Mouse (Mus musculus): ENCODE results near the gene Ktn1. TPM values are rescaled to one million over a fixed set of nuclear protein-coding genes. Genes with fewer than 3 reads are reported as not detected.

Ktn1 gene
- total RNA-seq, 2 experiments from 2014 or later, result 93.8 to 97.0 TPM

- intact Hi-C loops (cut with DNase I), result no loop called here
- H3K27ac ChIP-seq, result no peak overlapping the region
- no peak for TF ChIP-seq CTCF (IDR thresholded peaks at IDR 0.05)
- no peak overlapping the region for H3K4me3 ChIP-seq
- DNase-seq (ENCODE audit: extremely low spot score in 1 of 2, low spot score in 2 of 2), result no peak
These were observed 19.8 kb downstream of the Ktn1 start for GRCm38 (mm10) chr14:47668096-47668495.

GRCm38 (mm10) chr14:47682886-47683285 lies 34.6 kb downstream of the Ktn1 start:
- Histone ChIP-seq H3K4me3 (no peak overlapping the region), H3K27ac (no peak overlapping the region)
- TF ChIP-seq CTCF (IDR thresholded peaks at IDR 0.05), result no peak
- intact Hi-C loops (cut with DNase I), result no loop called here
- no peak for DNase-seq (ENCODE audit: extremely low spot score in 1 of 2, low spot score in 2 of 2)

GRCm38 (mm10) chr14:47684579-47684978 lies 36.3 kb downstream of the Ktn1 start:
- H3K4me3 ChIP-seq, result no peak overlapping the region
- no peak overlapping the region for H3K27ac ChIP-seq
- DNase-seq (ENCODE audit: extremely low spot score in 1 of 2, low spot score in 2 of 2), result no peak
- no peak; the same call in 1 of the 2 replicates for TF ChIP-seq CTCF (IDR thresholded peaks at IDR 0.05)
- intact Hi-C loops (cut with DNase I), result no loop called here

- Histone ChIP-seq H3K27ac (no peak overlapping the region), H3K4me3 (no peak overlapping the region)
- DNase-seq (ENCODE audit: extremely low spot score in 1 of 2, low spot score in 2 of 2), result no peak
- intact Hi-C loops (cut with DNase I), result no loop called here
- no peak for TF ChIP-seq CTCF (IDR thresholded peaks at IDR 0.05)
These were observed 50.9 kb downstream of the Ktn1 start for GRCm38 (mm10) chr14:47699126-47699525.

- no peak overlapping the region for H3K27ac ChIP-seq
- DNase-seq (ENCODE audit: extremely low spot score in 1 of 2, low spot score in 2 of 2), result no peak
- intact Hi-C loops (cut with DNase I), result no loop called here
- TF ChIP-seq CTCF (IDR thresholded peaks at IDR 0.05), result no peak
- no peak overlapping the region for H3K4me3 ChIP-seq
These were observed 61.3 kb downstream of the Ktn1 start for GRCm38 (mm10) chr14:47709546-47709945.

GRCm38 (mm10) chr14:47715771-47716170 lies 67.5 kb downstream of the Ktn1 start:
- H3K4me3 ChIP-seq, result no peak overlapping the region
- intact Hi-C loops (cut with DNase I), result no loop called here
- DNase-seq (ENCODE audit: extremely low spot score in 1 of 2, low spot score in 2 of 2), result no peak
- TF ChIP-seq CTCF (IDR thresholded peaks at IDR 0.05), result no peak
- no peak overlapping the region for H3K27ac ChIP-seq

- DNase-seq (ENCODE audit: extremely low spot score in 1 of 2, low spot score in 2 of 2), result no peak
- intact Hi-C loops (cut with DNase I), result no loop called here
- TF ChIP-seq CTCF (IDR thresholded peaks at IDR 0.05), result no peak
These were observed 69.8 kb downstream of the Ktn1 start for GRCm38 (mm10) chr14:47717916-47718606.

GRCm38 (mm10) chr14:47720023-47720422 lies 71.8 kb downstream of the Ktn1 start:
- no peak for DNase-seq (ENCODE audit: extremely low spot score in 1 of 2, low spot score in 2 of 2)
- intact Hi-C loops (cut with DNase I), result no loop called here
- H3K27ac ChIP-seq, result no peak overlapping the region
- no peak for TF ChIP-seq CTCF (IDR thresholded peaks at IDR 0.05)
- no peak overlapping the region for H3K4me3 ChIP-seq

More at GRCm38 (mm10) chr14:47717916-47718606, 69.8 kb downstream of the Ktn1 start:
- Histone ChIP-seq H3K27ac (no peak overlapping the region), H3K4me3 (no peak overlapping the region)

GRCm38 (mm10) chr14:47723035-47723434 lies 74.8 kb downstream of the Ktn1 start:
- H3K4me3 ChIP-seq, result no peak overlapping the region
- no peak for DNase-seq (ENCODE audit: extremely low spot score in 1 of 2, low spot score in 2 of 2)
- no peak for TF ChIP-seq CTCF (IDR thresholded peaks at IDR 0.05)
- H3K27ac ChIP-seq, result no peak overlapping the region
- intact Hi-C loops (cut with DNase I), result no loop called here

- DNase-seq (ENCODE audit: extremely low spot score in 1 of 2, low spot score in 2 of 2), result no peak
- intact Hi-C loops (cut with DNase I), result no loop called here
- H3K4me3 ChIP-seq, result no peak overlapping the region
- H3K27ac ChIP-seq, result no peak overlapping the region
- TF ChIP-seq CTCF (IDR thresholded peaks at IDR 0.05), result no peak
These were observed 80.3 kb downstream of the Ktn1 start for GRCm38 (mm10) chr14:47728594-47728993.

- no peak for TF ChIP-seq CTCF (IDR thresholded peaks at IDR 0.05)
- no peak overlapping the region; the same call in 1 of the 2 replicates for H3K27ac ChIP-seq
- intact Hi-C loops (cut with DNase I), result no loop called here
- H3K4me3 ChIP-seq, result no peak overlapping the region
- DNase-seq (ENCODE audit: extremely low spot score in 1 of 2, low spot score in 2 of 2), result no peak
These were observed 87.1 kb downstream of the Ktn1 start for GRCm38 (mm10) chr14:47735354-47735753.

- no peak overlapping the region for H3K27ac ChIP-seq
- intact Hi-C loops (cut with DNase I), result no loop called here
- H3K4me3 ChIP-seq, result no peak overlapping the region
- DNase-seq (ENCODE audit: extremely low spot score in 1 of 2, low spot score in 2 of 2), result no peak
- TF ChIP-seq CTCF (IDR thresholded peaks at IDR 0.05), result no peak
These were observed 88.2 kb downstream of the Ktn1 start for GRCm38 (mm10) chr14:47736471-47736870.

GRCm38 (mm10) chr14:47740316-47740996 lies 92.2 kb downstream of the Ktn1 start:
- H3K27ac ChIP-seq, result no peak overlapping the region
- intact Hi-C loops (cut with DNase I), result no loop called here
- no peak for DNase-seq (ENCODE audit: extremely low spot score in 1 of 2, low spot score in 2 of 2)
- H3K4me3 ChIP-seq, result no peak overlapping the region
- no peak for TF ChIP-seq CTCF (IDR thresholded peaks at IDR 0.05)

Measured in left cerebral cortex, adult 2 months (tissue).